Mouse (Mus musculus): ENCODE measurements at regions not wholly inside any gene's neighbourhood (a gene's known extent, or its start where the extent isn't known, plus 50 kb on each side); places are given as distances from the start of the nearest gene placed in this dataset.

- no peak for DNase-seq
These were observed 51.2 kb upstream of the Fbxo11 start for GRCm38 (mm10) chr17:88116321-88116720.

- DNase-seq, result no peak
These were observed 53.6 kb upstream of the Fbxo11 start for GRCm38 (mm10) chr17:88118714-88119113.

GRCm38 (mm10) chr17:88123711-88124110 is 58.6 kb upstream of the Fbxo11 start:
- no peak for DNase-seq

GRCm38 (mm10) chr17:88127126-88127525 is 62.0 kb upstream of the Fbxo11 start:
- no peak for DNase-seq

GRCm38 (mm10) chr17:88131297-88131696 is 66.2 kb upstream of the Fbxo11 start:
- DNase-seq, result no peak

GRCm38 (mm10) chr17:88131980-88132379 is 66.9 kb upstream of the Fbxo11 start:
- DNase-seq, result no peak

- DNase-seq, result no peak
These were observed 67.7 kb upstream of the Fbxo11 start for GRCm38 (mm10) chr17:88132601-88133346.

GRCm38 (mm10) chr17:88134546-88134945 is 69.5 kb upstream of the Fbxo11 start:
- no peak for DNase-seq

- no peak for DNase-seq
These were observed 76.4 kb upstream of the Fbxo11 start for GRCm38 (mm10) chr17:88141538-88141937.

- no peak for DNase-seq
These were observed 76.9 kb upstream of the Fbxo11 start for GRCm38 (mm10) chr17:88142003-88142402.

GRCm38 (mm10) chr17:88142809-88143208 is 77.7 kb upstream of the Fbxo11 start:
- no peak for DNase-seq

GRCm38 (mm10) chr17:88143378-88143943 is 78.4 kb upstream of the Fbxo11 start:
- DNase-seq, result no peak

GRCm38 (mm10) chr17:88158550-88158949 is 93.5 kb upstream of the Fbxo11 start:
- no peak for DNase-seq

GRCm38 (mm10) chr17:88159212-88159668 is 94.1 kb upstream of the Fbxo11 start:
- DNase-seq, result peak in 1 of 2 experiments; percentile 9

GRCm38 (mm10) chr17:88159851-88160676 is 95.0 kb upstream of the Fbxo11 start:
- DNase-seq, result peak in 1 of 2 experiments; percentile 4

- no peak for DNase-seq
These were observed 95.5 kb upstream of the Fbxo11 start for GRCm38 (mm10) chr17:88160677-88161001.

- no peak for DNase-seq
These were observed 96.7 kb upstream of the Fbxo11 start for GRCm38 (mm10) chr17:88161766-88162165.

GRCm38 (mm10) chr17:88164805-88165204 is 99.7 kb upstream of the Fbxo11 start:
- no peak for DNase-seq

GRCm38 (mm10) chr17:88165811-88166210 is 100.7 kb upstream of the Fbxo11 start:
- no peak for DNase-seq

GRCm38 (mm10) chr17:88168262-88169096 is 103.4 kb upstream of the Fbxo11 start:
- DNase-seq, result no peak

- no peak for DNase-seq
These were observed 106.5 kb upstream of the Fbxo11 start for GRCm38 (mm10) chr17:88171606-88172005.

GRCm38 (mm10) chr17:88173354-88174032 is 108.4 kb upstream of the Fbxo11 start:
- DNase-seq, result no peak

All from cerebellum, adult 18-20 months (tissue).